Mouse (Mus musculus): ENCODE measurements at regions not wholly inside any gene's neighbourhood (a gene's known extent, or its start where the extent isn't known, plus 50 kb on each side); places are given as distances from the start of the nearest gene placed in this dataset.

DNA sequence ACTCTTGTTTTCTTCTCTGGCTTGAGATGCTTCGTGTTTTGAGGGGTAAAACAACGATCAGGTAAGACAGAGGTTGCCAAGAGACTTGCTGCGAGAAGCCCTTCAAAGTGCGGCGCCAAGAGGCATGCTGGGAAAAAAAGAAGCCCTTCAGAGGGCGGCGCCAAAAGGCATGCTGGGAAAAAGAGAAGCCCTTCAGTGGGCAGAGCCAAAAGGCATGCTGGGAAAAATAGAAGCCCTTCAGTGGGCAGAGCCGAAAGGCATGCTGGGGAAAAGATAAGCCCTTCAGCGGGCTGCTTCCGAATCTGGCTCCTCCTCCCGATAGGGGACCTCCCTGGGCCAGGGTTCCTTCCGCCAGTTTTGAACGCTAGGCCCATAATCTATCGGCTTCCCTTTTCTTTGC is 169.5 kb downstream of the Bmp7 start:
- TF ChIP-seq CTCF (IDR thresholded peaks at IDR 0.05; ENCODE audit: borderline replicate concordance, insufficient read depth, low read length) (no peak), POLR2A (IDR thresholded peaks at IDR 0.05; ENCODE audit: low read depth, low read length) (no peak)
